Mouse (Mus musculus): ENCODE measurements at regions not wholly inside any gene's neighbourhood (a gene's known extent, or its start where the extent isn't known, plus 50 kb on each side); places are given as distances from the start of the nearest gene placed in this dataset.

GRCm38 (mm10) chr17:45822427-45822826, 88.8 kb upstream of the 1600014C23Rik start:
- no peak for DNase-seq (ENCODE audit: low spot score)

- no peak for DNase-seq (ENCODE audit: low spot score)
These were observed 87.7 kb upstream of the 1600014C23Rik start for GRCm38 (mm10) chr17:45821356-45821755.

- no peak for DNase-seq (ENCODE audit: low spot score)
These were observed 85.5 kb upstream of the 1600014C23Rik start for GRCm38 (mm10) chr17:45819143-45819542.

GRCm38 (mm10) chr17:45816566-45816965, 82.9 kb upstream of the 1600014C23Rik start:
- DNase-seq (ENCODE audit: low spot score) = no peak

GRCm38 (mm10) chr17:45815833-45816232, 82.2 kb upstream of the 1600014C23Rik start:
- DNase-seq (ENCODE audit: low spot score) = no peak

GRCm38 (mm10) chr17:45815341-45815740, 81.7 kb upstream of the 1600014C23Rik start:
- DNase-seq (ENCODE audit: low spot score) = no peak

- DNase-seq (ENCODE audit: low spot score) = no peak
These were observed 80.9 kb upstream of the 1600014C23Rik start for GRCm38 (mm10) chr17:45814586-45814985.

- no peak for DNase-seq (ENCODE audit: low spot score)
These were observed 80.3 kb upstream of the 1600014C23Rik start for GRCm38 (mm10) chr17:45813956-45814355.

- no peak for DNase-seq (ENCODE audit: low spot score)
These were observed 78.8 kb upstream of the 1600014C23Rik start for GRCm38 (mm10) chr17:45812289-45812955.

- DNase-seq (ENCODE audit: low spot score) = no peak
These were observed 78.1 kb upstream of the 1600014C23Rik start for GRCm38 (mm10) chr17:45811632-45812221.

- no peak for DNase-seq (ENCODE audit: low spot score)
These were observed 76.1 kb upstream of the 1600014C23Rik start for GRCm38 (mm10) chr17:45809728-45810127.

GRCm38 (mm10) chr17:45808374-45808773, 74.7 kb upstream of the 1600014C23Rik start:
- DNase-seq (ENCODE audit: low spot score) = peak; percentile 37

- no peak for DNase-seq (ENCODE audit: low spot score)
These were observed 73.8 kb upstream of the 1600014C23Rik start for GRCm38 (mm10) chr17:45807452-45807851.

- DNase-seq (ENCODE audit: low spot score) = no peak
These were observed 73.2 kb upstream of the 1600014C23Rik start for GRCm38 (mm10) chr17:45806831-45807230.

GRCm38 (mm10) chr17:45806430-45806829, 72.8 kb upstream of the 1600014C23Rik start:
- DNase-seq (ENCODE audit: low spot score) = no peak

- DNase-seq (ENCODE audit: low spot score) = no peak
These were observed 71.9 kb upstream of the 1600014C23Rik start for GRCm38 (mm10) chr17:45805471-45806082.

GRCm38 (mm10) chr17:45803331-45803730, 69.7 kb upstream of the 1600014C23Rik start:
- DNase-seq (ENCODE audit: low spot score) = no peak

- no peak for DNase-seq (ENCODE audit: low spot score)
These were observed 68.8 kb upstream of the 1600014C23Rik start for GRCm38 (mm10) chr17:45802439-45802838.

- no peak for DNase-seq (ENCODE audit: low spot score)
These were observed 66.1 kb upstream of the 1600014C23Rik start for GRCm38 (mm10) chr17:45799725-45800124.

- DNase-seq (ENCODE audit: low spot score) = no peak
These were observed 65.4 kb upstream of the 1600014C23Rik start for GRCm38 (mm10) chr17:45798996-45799395.

- no peak for DNase-seq (ENCODE audit: low spot score)
These were observed 64.8 kb upstream of the 1600014C23Rik start for GRCm38 (mm10) chr17:45798456-45798855.

- DNase-seq (ENCODE audit: low spot score) = no peak
These were observed 63.5 kb upstream of the 1600014C23Rik start for GRCm38 (mm10) chr17:45797121-45797520.

GRCm38 (mm10) chr17:45794926-45795325, 61.3 kb upstream of the 1600014C23Rik start:
- no peak for DNase-seq (ENCODE audit: low spot score)

Measured in urinary bladder, postnatal 25 days (tissue).